Mouse (Mus musculus) heart, postnatal 10 days (tissue): ENCODE measurements at regions not wholly inside any gene's neighbourhood (a gene's known extent, or its start where the extent isn't known, plus 50 kb on each side); places are given as distances from the start of the nearest gene placed in this dataset.

ENCODE experiments used
- DNase-seq, 2 experiments: peaks; one replicate each; pipeline ENCODE4 v3.0.0; 2021
- intact Hi-C: fragments of 180-260 bp; cut with DNase I; formaldehyde crosslinking; loops from one replicate; pipeline ENCODE4 v1.15.1; 2025

- no peak for DNase-seq
- intact Hi-C loops: loop anchor here (10.0 kb wide), 1 partner anchor 508 kb away; no protein-coding TSS in a partner anchor
Measured at GRCm38 (mm10) chr9:59232682-59233081, 58.7 kb upstream of the Adpgk start.

GRCm38 (mm10) chr9:59231947-59232346 is 59.4 kb upstream of the Adpgk start:
- no peak for DNase-seq
- intact Hi-C loops: loop anchor here (10.0 kb wide), 1 partner anchor 507 kb away; no protein-coding TSS in a partner anchor

- DNase-seq: no peak
Measured at GRCm38 (mm10) chr9:59231186-59231585, 60.2 kb upstream of the Adpgk start.

GRCm38 (mm10) chr9:59230161-59230560 is 61.2 kb upstream of the Adpgk start:
- peak; percentile 49 to 69 for DNase-seq
- intact Hi-C loops: loop anchor here (10.0 kb wide), 1 partner anchor 505 kb away; no protein-coding TSS in a partner anchor

More at GRCm38 (mm10) chr9:59231186-59231585, 60.2 kb upstream of the Adpgk start:
- intact Hi-C loops: loop anchor here (10.0 kb wide), 1 partner anchor 506 kb away; no protein-coding TSS in a partner anchor

GRCm38 (mm10) chr9:59227948-59228347 is 63.4 kb upstream of the Adpgk start:
- intact Hi-C loops: no loop called here
- DNase-seq: no peak

- intact Hi-C loops: no loop called here
- no peak for DNase-seq
Measured at GRCm38 (mm10) chr9:59226361-59226760, 65.0 kb upstream of the Adpgk start.

- intact Hi-C loops: no loop called here
- DNase-seq: no peak
Measured at GRCm38 (mm10) chr9:59219277-59219676, 72.1 kb upstream of the Adpgk start.

- intact Hi-C loops: no loop called here
- DNase-seq: no peak
Measured at GRCm38 (mm10) chr9:59202654-59203514, 88.5 kb upstream of the Adpgk start.

- intact Hi-C loops: no loop called here
- no peak for DNase-seq
Measured at GRCm38 (mm10) chr9:59199495-59200196, 91.7 kb upstream of the Adpgk start.

- intact Hi-C loops: no loop called here
- no peak for DNase-seq
Measured at GRCm38 (mm10) chr9:59198221-59198875, 93.0 kb upstream of the Adpgk start.

GRCm38 (mm10) chr9:59197506-59197905 is 93.9 kb upstream of the Adpgk start:
- no peak for DNase-seq
- intact Hi-C loops: no loop called here

- intact Hi-C loops: no loop called here
- no peak for DNase-seq
Measured at GRCm38 (mm10) chr9:59193971-59194370, 97.4 kb upstream of the Adpgk start.

- intact Hi-C loops: no loop called here
- peak; percentile 71 to 75 for DNase-seq
Measured at GRCm38 (mm10) chr9:59189141-59189540, 102.2 kb upstream of the Adpgk start.

- peak; percentile 23 to 29 for DNase-seq
- intact Hi-C loops: no loop called here
Measured at GRCm38 (mm10) chr9:59188411-59188810, 102.9 kb upstream of the Adpgk start.

- intact Hi-C loops: no loop called here
- DNase-seq: no peak
Measured at GRCm38 (mm10) chr9:59186326-59186725, 105.0 kb upstream of the Adpgk start.

- DNase-seq: no peak
- intact Hi-C loops: no loop called here
Measured at GRCm38 (mm10) chr9:59184089-59184488, 107.3 kb upstream of the Adpgk start.

GRCm38 (mm10) chr9:59182906-59183305 is 108.5 kb upstream of the Adpgk start:
- DNase-seq: no peak
- intact Hi-C loops: no loop called here

GRCm38 (mm10) chr9:59182490-59182889 is 108.9 kb upstream of the Adpgk start:
- intact Hi-C loops: no loop called here
- no peak for DNase-seq

- intact Hi-C loops: no loop called here
- DNase-seq: no peak
Measured at GRCm38 (mm10) chr9:59171576-59171975, 119.8 kb upstream of the Adpgk start.

- DNase-seq: no peak
- intact Hi-C loops: no loop called here
Measured at GRCm38 (mm10) chr9:59163390-59163976, 127.2 kb upstream of the Neo1 start.

GRCm38 (mm10) chr9:59162954-59163353 is 126.7 kb upstream of the Neo1 start:
- intact Hi-C loops: no loop called here
- DNase-seq: no peak
